Mouse (Mus musculus): ENCODE data around the gene Atp6v1b1.

The Atp6v1b1 gene

GRCm38 (mm10) chr6:83715461-83716196, 27.2 kb upstream of the Atp6v1b1 start:
- DNase-seq (ENCODE audit: low spot score), result peak; percentile 25

GRCm38 (mm10) chr6:83717026-83717425, 25.8 kb upstream of the Atp6v1b1 start:
- DNase-seq (ENCODE audit: low spot score), result no peak

GRCm38 (mm10) chr6:83722526-83722925, 20.3 kb upstream of the Atp6v1b1 start:
- DNase-seq (ENCODE audit: low spot score), result no peak

GRCm38 (mm10) chr6:83727178-83727577, 15.6 kb upstream of the Atp6v1b1 start:
- DNase-seq (ENCODE audit: low spot score), result no peak

- peak; percentile 50 for DNase-seq (ENCODE audit: low spot score)
Measured at GRCm38 (mm10) chr6:83728488-83728887, 14.3 kb upstream of the Atp6v1b1 start.

- no peak for DNase-seq (ENCODE audit: low spot score)
Measured at GRCm38 (mm10) chr6:83729350-83729970, 13.3 kb upstream of the Atp6v1b1 start.

GRCm38 (mm10) chr6:83731128-83731527, 11.7 kb upstream of the Atp6v1b1 start:
- DNase-seq (ENCODE audit: low spot score), result no peak

GRCm38 (mm10) chr6:83737311-83737710, 5.5 kb upstream of the Atp6v1b1 start:
- no peak for DNase-seq (ENCODE audit: low spot score)

- DNase-seq (ENCODE audit: low spot score), result no peak
Measured at GRCm38 (mm10) chr6:83738596-83738995, 4.2 kb upstream of the Atp6v1b1 start.

- DNase-seq (ENCODE audit: low spot score), result no peak
Measured at GRCm38 (mm10) chr6:83743212-83743611, 422 bp downstream of the Atp6v1b1 start.

- DNase-seq (ENCODE audit: low spot score), result no peak
Measured at GRCm38 (mm10) chr6:83744126-83744525, 1.3 kb downstream of the Atp6v1b1 start.

- no peak for DNase-seq (ENCODE audit: low spot score)
Measured at GRCm38 (mm10) chr6:83744557-83744956, 1.8 kb downstream of the Atp6v1b1 start.

GRCm38 (mm10) chr6:83745466-83745865, 2.7 kb downstream of the Atp6v1b1 start:
- no peak for DNase-seq (ENCODE audit: low spot score)

- DNase-seq (ENCODE audit: low spot score), result no peak
Measured at GRCm38 (mm10) chr6:83749286-83749685, 6.5 kb downstream of the Atp6v1b1 start.

GRCm38 (mm10) chr6:83750171-83750684, 7.4 kb downstream of the Atp6v1b1 start:
- DNase-seq (ENCODE audit: low spot score), result no peak

- DNase-seq (ENCODE audit: low spot score), result no peak
Measured at GRCm38 (mm10) chr6:83756051-83756450, 13.3 kb downstream of the Atp6v1b1 start.

GRCm38 (mm10) chr6:83762344-83762743, 19.6 kb downstream of the Atp6v1b1 start, which contains the start of gene Ankrd53:
Ankrd53 (plus strand) TSS chr6:83762644.
- DNase-seq (ENCODE audit: low spot score), result no peak

- peak; percentile 63 for DNase-seq (ENCODE audit: low spot score)
Measured at GRCm38 (mm10) chr6:83762880-83763431, 20.2 kb downstream of the Atp6v1b1 start.

GRCm38 (mm10) chr6:83766982-83767381, 24.2 kb downstream of the Atp6v1b1 start:
- DNase-seq (ENCODE audit: low spot score), result peak; percentile 47

GRCm38 (mm10) chr6:83768485-83768884, 25.7 kb downstream of the Atp6v1b1 start:
- DNase-seq (ENCODE audit: low spot score), result no peak

GRCm38 (mm10) chr6:83774126-83774525, 31.3 kb downstream of the Atp6v1b1 start:
- no peak for DNase-seq (ENCODE audit: low spot score)

- DNase-seq (ENCODE audit: low spot score), result peak; percentile 29
Measured at GRCm38 (mm10) chr6:83774781-83775563, 32.2 kb downstream of the Atp6v1b1 start.
